Mouse (Mus musculus): ENCODE data around the gene Mageb16.

DNA sequence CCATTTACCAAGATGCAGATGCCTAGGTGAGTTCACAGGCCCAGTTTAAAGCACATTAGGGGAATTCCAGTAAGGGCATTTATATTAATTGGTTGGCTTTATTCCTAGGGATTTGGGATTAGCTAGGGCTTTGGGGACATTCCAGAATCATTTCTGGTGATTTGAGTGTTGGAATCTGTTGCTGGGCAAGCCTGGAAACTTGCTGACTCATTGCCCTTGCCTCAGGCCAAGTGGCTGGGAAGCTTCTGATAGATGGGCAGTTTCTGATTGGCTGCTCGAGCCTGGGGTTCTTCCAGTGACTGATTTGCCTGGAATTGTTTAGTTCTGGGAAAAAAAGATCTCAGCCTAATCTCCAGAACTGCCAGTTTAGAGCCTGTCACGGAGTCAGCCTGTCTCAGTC, 20.1 kb downstream of the Mageb16 start:
- TF ChIP-seq CTCF (conservative IDR thresholded peaks at IDR 0.05; ENCODE audit: insufficient read depth, insufficient read length, low read depth, low read length) (no peak), POLR2A (IDR thresholded peaks at IDR 0.05; ENCODE audit: low read depth, low read length) (no peak)
